Mouse (Mus musculus) naive thymus-derived CD4-positive, alpha-beta T cell, adult 2 months (primary cell): Measurements from ENCODE around the gene Ebf3.

ENCODE experiments used
- DNase-seq: peaks from one replicate; pipeline ENCODE4 v3.0.0-alpha.2; 2011; ENCODE audit warnings: low read depth

Gene Ebf3

DNA sequence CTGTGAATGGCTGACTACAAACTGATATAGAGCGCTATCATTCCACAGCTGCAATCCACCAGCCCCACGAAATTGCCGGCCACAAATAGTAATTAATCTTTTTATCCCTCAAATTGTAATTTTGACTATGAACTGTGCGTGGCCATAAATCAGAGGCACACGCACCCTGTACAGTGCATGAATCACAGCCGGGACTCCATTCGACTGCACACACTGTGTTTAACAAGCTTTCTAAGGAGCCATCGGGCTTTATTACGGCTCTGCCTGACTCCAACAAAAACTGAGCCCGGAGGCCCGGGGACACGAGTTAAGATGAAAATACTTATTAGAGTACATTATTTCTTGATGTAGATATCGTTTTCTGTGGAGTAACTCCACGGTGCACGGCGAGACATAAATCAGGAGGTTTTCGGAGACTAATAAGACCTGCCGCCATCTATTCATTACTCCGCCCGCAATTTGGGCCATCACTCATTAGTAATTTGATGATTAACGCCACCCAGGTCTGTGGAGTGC, 107.4 kb downstream of the Ebf3 start:
- no peak for DNase-seq

DNA sequence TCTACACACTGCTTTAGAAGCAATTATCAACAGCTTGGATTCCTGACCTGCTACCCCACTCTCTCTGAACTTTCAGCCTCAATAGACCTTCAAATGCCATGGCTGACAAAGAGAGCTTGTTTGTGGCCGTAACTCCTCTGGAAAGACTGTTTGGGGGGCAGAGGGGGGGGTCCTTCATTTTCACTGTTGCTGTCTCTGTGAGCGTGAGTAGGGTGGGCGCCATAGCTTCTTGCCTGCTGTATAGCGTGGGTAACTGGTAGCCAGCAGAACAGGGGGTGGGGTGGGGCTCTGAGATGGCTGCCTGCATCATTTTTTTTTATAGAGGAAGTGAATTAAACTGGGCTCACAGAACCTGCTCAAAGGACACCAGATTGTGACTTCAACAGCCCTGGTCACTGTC, 114.7 kb downstream of the Ebf3 start:
- no peak for DNase-seq

DNA sequence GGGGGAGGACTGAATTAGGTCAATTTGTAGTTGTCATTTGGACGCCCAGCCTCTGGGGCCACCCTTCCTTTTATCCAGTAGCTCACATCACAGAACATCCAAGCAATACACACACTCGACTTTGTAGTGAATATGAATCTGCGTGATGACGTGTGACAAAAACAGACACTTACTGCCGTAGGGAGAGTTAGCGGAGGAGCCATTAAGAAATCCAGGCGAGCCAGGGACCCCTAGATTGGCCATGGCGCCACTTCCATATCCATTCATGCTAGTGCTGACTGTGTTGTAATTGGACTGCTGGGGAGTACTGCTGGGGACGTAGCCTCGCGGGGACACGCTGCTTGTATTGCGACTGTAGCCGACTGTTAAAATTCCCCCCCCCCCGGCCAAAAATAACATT, 115.3 kb downstream of the Ebf3 start:
- DNase-seq: no peak

GRCm38 (mm10) chr7:137197118-137198030, 116.9 kb downstream of the Ebf3 start:
- DNase-seq: no peak

DNA sequence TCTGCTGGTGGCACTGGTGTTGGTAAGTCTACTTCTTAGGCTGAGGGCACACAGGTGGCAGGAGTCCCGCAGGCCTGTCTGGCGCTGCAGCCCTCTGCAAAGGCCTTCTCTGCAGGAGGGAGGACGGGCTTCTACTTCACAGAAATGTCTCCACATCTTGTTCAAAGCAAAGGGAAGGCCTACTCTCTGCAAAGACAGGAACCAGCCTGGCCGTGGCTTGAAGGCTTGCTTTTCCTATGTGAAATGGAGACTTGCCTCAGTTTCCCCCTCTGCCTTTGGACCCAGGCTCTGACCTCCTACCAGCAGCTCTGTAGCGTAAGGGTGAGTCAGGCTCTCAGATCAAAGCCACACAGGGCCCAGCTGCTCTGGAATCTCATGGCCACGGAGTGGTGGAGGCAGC, 117.7 kb downstream of the Ebf3 start:
- DNase-seq: no peak

- DNase-seq: no peak
Measured at GRCm38 (mm10) chr7:137192776-137193278, 121.4 kb downstream of the Ebf3 start.

DNA sequence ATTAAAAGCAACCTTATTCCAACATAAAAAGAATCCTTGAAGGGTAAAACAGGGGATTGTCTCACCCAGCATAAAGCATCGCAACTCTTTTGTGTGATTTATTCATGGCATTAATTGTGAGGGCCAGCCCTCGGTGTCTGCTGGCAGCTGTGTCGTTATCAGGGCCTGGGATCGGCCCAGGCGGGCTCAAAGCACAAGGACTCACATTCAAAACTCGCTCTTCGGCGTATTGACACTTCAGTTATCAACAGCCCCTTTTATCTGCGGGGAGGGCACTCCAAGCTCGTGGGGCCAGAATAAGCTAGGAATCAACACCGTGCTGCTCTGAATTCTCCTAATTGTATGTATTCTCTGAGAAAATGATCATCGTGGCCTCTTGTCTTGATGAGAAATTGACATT, 122.4 kb downstream of the Ebf3 start:
- DNase-seq: no peak

- DNase-seq: no peak
Measured at GRCm38 (mm10) chr7:137172278-137172677, 142.0 kb downstream of the Ebf3 start.

- no peak for DNase-seq
Measured at GRCm38 (mm10) chr7:137159086-137159485, 155.2 kb downstream of the Ebf3 start.

GRCm38 (mm10) chr7:137154623-137155022, 159.6 kb downstream of the Ebf3 start:
- no peak for DNase-seq

DNA sequence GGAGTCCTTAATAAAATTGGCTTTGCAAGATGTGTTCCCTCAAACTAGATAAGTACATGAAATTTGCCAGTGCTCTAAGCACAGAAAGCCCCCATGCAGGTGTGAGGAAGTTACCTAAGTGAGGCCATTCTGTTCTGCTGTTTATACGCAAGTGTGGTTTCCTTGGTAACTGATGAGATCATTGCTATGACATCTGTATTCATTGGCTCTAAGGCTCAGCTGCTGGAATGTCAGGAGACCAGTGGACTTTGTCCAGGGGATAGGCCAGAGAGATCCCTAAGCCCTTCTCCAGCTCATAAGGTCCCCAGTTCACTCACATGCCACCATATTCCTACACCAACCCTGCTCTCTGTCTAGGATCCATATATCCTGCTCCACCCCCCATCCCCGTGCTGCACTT, 162.4 kb downstream of the Ebf3 start:
- no peak for DNase-seq

GRCm38 (mm10) chr7:137147101-137147500, 167.1 kb downstream of the Ebf3 start:
- no peak for DNase-seq
